Mouse (Mus musculus) CH12.LX (cell line): ENCODE measurements around the gene Gnai1.

ENCODE experiments used
- CTCF ChIP-seq, 2 experiments: IDR thresholded peaks in 1 of 2; conservative IDR thresholded peaks in 1 of 2; 2 replicates each; pipeline ENCODE4 v1.5.1; 2011 to 2012; ENCODE audit warnings: low read depth in 2 of 2, low read length in 2 of 2, improper control_type of control experiment in 1 of 2, inconsistent platforms in 1 of 2, mild to moderate bottlenecking in 1 of 2, moderate library complexity in 1 of 2
- E2F4 ChIP-seq: IDR thresholded peaks from 2 replicates; pipeline ENCODE4 v1.6.1; 2011; ENCODE audit warnings: low read depth, low read length, improper control_type of control experiment; ENCODE audit not compliant: insufficient replicate concordance
- EP300 ChIP-seq: IDR thresholded peaks from 2 replicates; pipeline ENCODE4 v1.6.1; 2011; ENCODE audit warnings: low read length, improper control_type of control experiment
- NELFE ChIP-seq: IDR thresholded peaks from 2 replicates; pipeline ENCODE4 v1.6.1; 2011; ENCODE audit warnings: low read depth, low read length, improper control_type of control experiment
- POLR2A ChIP-seq: IDR thresholded peaks from 2 replicates; pipeline ENCODE4 v1.6.1; 2011; ENCODE audit warnings: low read depth, mild to moderate bottlenecking, improper control_type of control experiment, low read length
- POLR2AphosphoS2 ChIP-seq: IDR thresholded peaks from 2 replicates; pipeline ENCODE4 v1.6.1; 2011; ENCODE audit warnings: low read depth, low read length, improper control_type of control experiment
- RCOR1 ChIP-seq: conservative IDR thresholded peaks from 2 replicates; pipeline ENCODE4 v1.6.1; 2012; ENCODE audit warnings: low read depth, mild to moderate bottlenecking, inconsistent platforms, low read length, improper control_type of control experiment
- ZC3H11A ChIP-seq: IDR thresholded peaks from 2 replicates; pipeline ENCODE4 v1.6.1; 2012; ENCODE audit warnings: low read depth, mild to moderate bottlenecking, inconsistent platforms, low read length, improper control_type of control experiment
- ZKSCAN1 ChIP-seq: IDR thresholded peaks from 2 replicates; pipeline ENCODE4 v1.6.1; 2012; ENCODE audit warnings: low read depth, inconsistent platforms, low read length, improper control_type of control experiment, borderline replicate concordance

DNA sequence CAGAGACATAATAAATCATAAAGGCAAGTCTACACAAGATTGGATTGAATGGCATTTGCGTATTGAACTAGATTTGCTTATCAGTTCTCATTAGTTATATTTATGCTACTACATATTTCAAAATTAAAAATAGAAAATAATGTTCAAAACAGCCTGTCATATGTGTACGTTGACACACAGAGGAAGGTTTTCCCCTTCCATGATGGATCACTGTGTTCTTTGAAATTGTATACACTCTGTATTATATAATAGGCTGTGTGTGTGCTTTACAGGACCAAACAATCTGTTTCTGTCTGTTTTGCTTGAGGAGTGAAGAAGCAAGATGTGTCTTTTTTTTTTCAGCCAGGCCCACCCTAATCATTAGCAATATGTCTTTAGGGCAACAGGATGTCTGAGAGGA, 141.9 kb downstream of the Gnai1 start:
- TF ChIP-seq EP300 (no peak), ZC3H11A (no peak), CTCF (conservative IDR thresholded peaks at IDR 0.05 in 1 of 2, IDR thresholded peaks at IDR 0.05 in 1 of 2; ENCODE audit: low read depth in 2 of 2, low read length in 2 of 2) (no peak), POLR2AphosphoS2 (no peak), ZKSCAN1 (no peak), POLR2A (no peak), E2F4 (no peak), NELFE (no peak), RCOR1 (no peak)
